Mouse (Mus musculus) gastrocnemius, adult 2 months (tissue): ENCODE data around the gene Ackr2. TPM values are rescaled to one million over a fixed set of nuclear protein-coding genes. Genes with fewer than 3 reads are reported as not detected.
A peak's percentile ranks its signal among the peaks of the same experiment; 100 is the strongest.

Experiments
- DNase-seq: peaks from one replicate; pipeline ENCODE4 v3.0.0; 2022
- H3K27ac ChIP-seq: fragments of 200-600 bp; 2 replicates; pipeline ENCODE4 v1.8.1; 2022; ENCODE audit warnings: mild to moderate bottlenecking
- H3K4me3 ChIP-seq: fragments of 200-600 bp; 2 replicates; pipeline ENCODE4 v1.8.1; 2022; ENCODE audit warnings: mild to moderate bottlenecking, moderate library complexity
- CTCF ChIP-seq: fragments of 200-600 bp; IDR thresholded peaks from 2 replicates; pipeline ENCODE4 v1.8.1; 2022; ENCODE audit warnings: antibody characterized with exemption, mild to moderate bottlenecking, moderate library complexity
- intact Hi-C: fragments of 180-260 bp; cut with DNase I; formaldehyde crosslinking; loops from one replicate; pipeline ENCODE4 v1.15.1; 2025
- total RNA-seq, 2 experiments: library from RNA; stranded (reverse); gene quantifications; 2 replicates each; pipeline ENCODE4 v1.2.3; 2021

Gene Ackr2
- total RNA-seq, 2 experiments from 2014 or later, result 1.2 to 3.6 TPM

GRCm38 (mm10) chr9:121927721-121928120 is 29.6 kb downstream of the Ackr2 start:
- Histone ChIP-seq H3K27ac (no peak overlapping the region), H3K4me3 (no peak overlapping the region)
- no peak for TF ChIP-seq CTCF
- no peak for DNase-seq
- intact Hi-C loops, result no loop called here

- Histone ChIP-seq H3K4me3 (no peak overlapping the region), H3K27ac (no peak overlapping the region)
- peak; percentile 80 for TF ChIP-seq CTCF
- peak; percentile 61 for DNase-seq
- intact Hi-C loops, result no loop called here
Measured at GRCm38 (mm10) chr9:121928498-121928897, 30.3 kb downstream of the Ackr2 start.

GRCm38 (mm10) chr9:121934856-121935255 is 36.7 kb downstream of the Ackr2 start:
- Histone ChIP-seq H3K27ac (no peak overlapping the region), H3K4me3 (no peak overlapping the region)
- DNase-seq, result no peak
- TF ChIP-seq CTCF, result no peak
- intact Hi-C loops, result no loop called here

- Histone ChIP-seq H3K4me3 (no peak overlapping the region), H3K27ac (no peak overlapping the region)
- no peak for DNase-seq
- TF ChIP-seq CTCF, result no peak
- intact Hi-C loops, result no loop called here
Measured at GRCm38 (mm10) chr9:121936952-121937351, 38.8 kb downstream of the Ackr2 start.

- intact Hi-C loops, result no loop called here
- no peak overlapping the region for H3K4me3 ChIP-seq
Measured at GRCm38 (mm10) chr9:121937451-121937864, 39.3 kb downstream of the Ackr2 start.

GRCm38 (mm10) chr9:121937944-121938355 is 39.8 kb downstream of the Ackr2 start:
- H3K4me3 ChIP-seq, result peak overlapping the region; percentile 58
- H3K27ac ChIP-seq, result no peak overlapping the region
- no peak for TF ChIP-seq CTCF
- intact Hi-C loops, result no loop called here
- no peak for DNase-seq

More at GRCm38 (mm10) chr9:121937451-121937864, 39.3 kb downstream of the Ackr2 start:
- DNase-seq, result no peak
- TF ChIP-seq CTCF, result no peak
- no peak overlapping the region for H3K27ac ChIP-seq

- Histone ChIP-seq H3K4me3 (no peak overlapping the region), H3K27ac (no peak overlapping the region)
- intact Hi-C loops, result no loop called here
- DNase-seq, result no peak
- no peak for TF ChIP-seq CTCF
Measured at GRCm38 (mm10) chr9:121943005-121943404, 44.9 kb downstream of the Ackr2 start.

GRCm38 (mm10) chr9:121943628-121944027 is 45.5 kb downstream of the Ackr2 start:
- intact Hi-C loops, result no loop called here
- Histone ChIP-seq H3K4me3 (no peak overlapping the region), H3K27ac (no peak overlapping the region)
- no peak for DNase-seq
- no peak for TF ChIP-seq CTCF

- intact Hi-C loops, result loop anchor here (1.0 kb wide), 1 partner anchor 38 kb away; no protein-coding TSS in a partner anchor
- no peak overlapping the region for H3K4me3 ChIP-seq
- TF ChIP-seq CTCF, result peak; percentile 72
- H3K27ac ChIP-seq, result no peak overlapping the region
- DNase-seq, result peak; percentile 72
Measured at GRCm38 (mm10) chr9:121947784-121948183, 49.6 kb downstream of the Ackr2 start.

- TF ChIP-seq CTCF, result no peak
- intact Hi-C loops, result loop anchor here (1.0 kb wide), 1 partner anchor 37 kb away; no protein-coding TSS in a partner anchor
- no peak overlapping the region for H3K4me3 ChIP-seq
- no peak overlapping the region for H3K27ac ChIP-seq
- DNase-seq, result no peak
Measured at GRCm38 (mm10) chr9:121948431-121948830, 50.3 kb downstream of the Ackr2 start.

- intact Hi-C loops, result no loop called here
- no peak for TF ChIP-seq CTCF
- DNase-seq, result peak; percentile 79
- Histone ChIP-seq H3K27ac (peak within 1 kb of the TSS; percentile 84), H3K4me3 (peak within 1 kb of the TSS; percentile 71)
Measured at GRCm38 (mm10) chr9:121950418-121951113, 52.4 kb downstream of the Ackr2 start, which contains the start of gene Fam198a. Gene Fam198a (plus strand): TSS chr9:121950988.

- no peak for TF ChIP-seq CTCF
- Histone ChIP-seq H3K4me3 (peak overlapping the region; percentile 71), H3K27ac (peak overlapping the region; percentile 84)
- no peak for DNase-seq
- intact Hi-C loops, result no loop called here
Measured at GRCm38 (mm10) chr9:121951114-121951423, 52.9 kb downstream of the Ackr2 start.

GRCm38 (mm10) chr9:121952596-121952995 is 54.4 kb downstream of the Ackr2 start:
- no peak for DNase-seq
- Histone ChIP-seq H3K4me3 (peak overlapping the region; percentile 71), H3K27ac (peak overlapping the region; percentile 84)
- intact Hi-C loops, result no loop called here
- no peak for TF ChIP-seq CTCF
